Mouse (Mus musculus) heart, postnatal 0 days (tissue): Measurements from ENCODE around the gene Fgfr2.

ENCODE experiments used
- CTCF ChIP-seq: IDR thresholded peaks from 2 replicates; pipeline ENCODE4 v1.5.1; 2016; ENCODE audit warnings: antibody characterized with exemption, control low read depth, low read depth
- EP300 ChIP-seq: IDR thresholded peaks from 2 replicates; pipeline ENCODE4 v1.6.1; 2016; ENCODE audit warnings: antibody characterized with exemption, low read depth

GRCm38 (mm10) chr7:130162718-130163117, 2960.4 kb downstream of the Fgfr2 start:
- TF ChIP-seq CTCF (no peak), EP300 (no peak)
